Mouse (Mus musculus) heart, embryonic 10.5 days (tissue): ENCODE measurements around the gene Recql5. TPM values are rescaled to one million over a fixed set of nuclear protein-coding genes. Genes with fewer than 3 reads are reported as not detected.

ENCODE experiments used
- DNase-seq: peaks from one replicate; pipeline ENCODE4 v3.0.0-alpha.2; 2017; ENCODE audit warnings: low spot score
- H3K27ac ChIP-seq: fragments of 300-500 bp; sonication (generic); 2 replicates; pipeline ENCODE4 v1.5.1; 2016; ENCODE audit warnings: mild to moderate bottlenecking
- H3K27me3 ChIP-seq: fragments of 300-500 bp; sonication (generic); 2 replicates; pipeline ENCODE4 v1.6.1; 2016; ENCODE audit warnings: mild to moderate bottlenecking; ENCODE audit not compliant: poor library complexity, insufficient read depth, severe bottlenecking
- H3K36me3 ChIP-seq: fragments of 300-500 bp; sonication (generic); 2 replicates; pipeline ENCODE4 v1.6.1; 2016; ENCODE audit warnings: mild to moderate bottlenecking, moderate library complexity
- H3K4me1 ChIP-seq: fragments of 300-500 bp; sonication (generic); 2 replicates; pipeline ENCODE4 v1.6.1; 2016; ENCODE audit warnings: mild to moderate bottlenecking
- H3K4me3 ChIP-seq: fragments of 300-500 bp; sonication (generic); 2 replicates; pipeline ENCODE4 v1.5.1; 2016; ENCODE audit warnings: mild to moderate bottlenecking, moderate library complexity
- H3K9me3 ChIP-seq: fragments of 300-500 bp; sonication (generic); 2 replicates; pipeline ENCODE4 v1.6.1; 2016; ENCODE audit warnings: mild to moderate bottlenecking, moderate library complexity
- WGBS: fragments of 180-500 bp; shearing (Covaris S2); methylation state at CpG from one replicate; pipeline ENCODE4 v1.1.7; 2016; 5-methylcytosine and 5-hydroxymethylcytosine counted together
- polyA plus RNA-seq: library from polyadenylated mRNA; unstranded; fragments of >200 nt; fragmentation: Nextera tagmentation; extraction: Ambion mirVana; gene quantifications from 2 replicates; pipeline ENCODE4 v1.2.1, GENCODE M21; 2016

The Recql5 gene
- polyA plus RNA-seq, 1 experiment from 2014 or later, result 22.3 TPM

DNA sequence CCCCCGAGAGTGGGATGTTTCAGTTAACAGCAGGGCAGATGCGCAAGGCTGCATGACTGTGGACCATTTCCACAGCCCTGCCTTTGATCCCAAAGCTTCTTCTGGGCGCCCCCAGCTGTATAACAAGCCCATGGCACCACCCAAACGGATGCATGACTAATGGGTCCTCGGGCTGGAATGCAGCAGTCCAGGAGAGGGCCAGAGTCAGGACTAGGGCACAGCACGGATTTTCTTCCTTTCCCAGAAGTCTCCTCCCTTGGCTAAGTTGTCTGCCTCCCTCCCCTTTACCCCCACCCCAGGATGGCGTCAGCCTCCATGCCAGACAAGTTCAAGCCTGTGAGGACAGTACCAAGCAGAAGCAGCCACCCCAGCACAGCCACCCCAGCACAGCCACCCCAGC, 24.7 kb upstream of the Recql5 start:
- Histone ChIP-seq H3K27me3 (no peaks in the 10 kb centered on the region), H3K9me3 (no peaks in the 10 kb centered on the region), H3K36me3 (peaks cover 89% of the 10 kb centered on the region), H3K4me1 (peaks cover 3% of the 10 kb centered on the region; the same call in 1 of the 2 replicates), H3K27ac (no peak overlapping the region), H3K4me3 (no peak overlapping the region)
- no peak for DNase-seq
- WGBS, result 79% methylated on average over 7 of the region's 7 CpGs

- WGBS, result 66% methylated on average over 4 of the region's 4 CpGs
- H3K4me1 ChIP-seq, result 0 out of 2 replicates have a peak, but pooled peaks cover 3% of the 10 kb centered on the region
- no peak overlapping the region for H3K27ac ChIP-seq
- H3K27me3 ChIP-seq, result no peaks in the 10 kb centered on the region
- DNase-seq, result no peak
- no peak overlapping the region for H3K4me3 ChIP-seq
- peaks cover 89% of the 10 kb centered on the region for H3K36me3 ChIP-seq
- no peaks in the 10 kb centered on the region for H3K9me3 ChIP-seq
Measured at GRCm38 (mm10) chr11:115956453-115956852, 23.2 kb upstream of the Recql5 start.

DNA sequence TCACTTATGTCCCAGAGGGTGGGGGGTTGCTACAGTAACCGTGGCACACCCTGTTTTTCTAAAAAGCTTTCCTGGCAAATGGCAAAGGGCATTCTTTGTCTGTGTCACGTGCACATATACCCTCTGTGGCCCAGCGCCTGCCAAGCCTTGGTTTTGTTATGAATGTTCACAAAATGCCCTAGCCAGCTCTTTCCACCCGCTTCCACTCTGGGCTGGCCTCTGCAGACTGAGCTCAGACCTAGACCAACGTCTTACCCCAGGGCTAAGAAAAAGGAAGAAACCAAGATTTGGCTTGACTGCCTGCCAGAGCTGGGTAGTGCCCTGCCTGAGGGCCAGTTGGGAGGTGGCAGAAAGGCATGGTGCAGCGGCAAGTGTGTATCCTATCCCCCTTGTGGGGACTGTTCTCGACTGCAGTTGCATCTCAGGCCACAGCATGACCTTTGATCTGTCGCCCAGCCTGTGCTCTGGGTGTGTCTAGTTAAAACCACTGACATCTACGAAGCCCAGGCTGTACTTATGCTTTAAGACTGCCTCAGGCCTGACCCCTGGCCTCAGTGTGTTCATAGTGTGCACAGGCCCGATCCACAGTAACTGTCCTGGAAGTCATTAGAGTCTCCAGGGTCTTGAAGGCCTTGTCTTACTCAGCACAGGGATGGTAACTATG, 22.1 kb upstream of the Recql5 start:
- no peak overlapping the region for H3K4me3 ChIP-seq
- no peaks in the 10 kb centered on the region for H3K27me3 ChIP-seq
- no peaks in the 10 kb centered on the region for H3K9me3 ChIP-seq
- 76% methylated on average over 10 of the region's 10 CpGs for WGBS
- DNase-seq, result no peak
- H3K4me1 ChIP-seq, result 0 out of 2 replicates have a peak, but pooled peaks cover 3% of the 10 kb centered on the region
- peak overlapping the region; percentile 7; the same call in 1 of the 2 replicates for H3K27ac ChIP-seq
- H3K36me3 ChIP-seq, result peaks cover 89% of the 10 kb centered on the region

DNA sequence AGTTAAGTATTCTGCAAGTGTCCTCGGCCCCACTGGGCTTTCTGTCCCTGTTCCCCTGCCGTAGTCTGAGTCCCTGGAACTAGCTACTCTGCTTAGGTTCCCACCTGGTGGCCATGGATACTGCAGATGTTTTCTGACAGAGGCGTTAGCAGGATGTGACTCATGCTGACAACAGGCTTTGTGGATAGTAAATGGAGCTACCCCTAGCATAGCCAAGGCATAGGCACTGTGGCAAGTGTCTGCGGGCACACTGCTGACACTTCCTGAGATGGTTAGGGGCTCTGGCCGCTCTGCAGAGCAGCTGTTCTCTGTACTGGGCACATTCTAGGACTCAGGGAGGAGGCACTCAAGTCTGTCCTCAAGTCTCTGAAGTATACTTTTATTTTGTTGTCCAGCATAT, 21.4 kb upstream of the Recql5 start:
- no peak overlapping the region for H3K4me3 ChIP-seq
- no peak for DNase-seq
- no peaks in the 10 kb centered on the region for H3K27me3 ChIP-seq
- 0 out of 2 replicates have a peak, but pooled peaks cover 3% of the 10 kb centered on the region for H3K4me1 ChIP-seq
- WGBS, result 80% methylated on average over 5 of the region's 5 CpGs
- no peaks in the 10 kb centered on the region for H3K9me3 ChIP-seq
- H3K27ac ChIP-seq, result no peak overlapping the region
- H3K36me3 ChIP-seq, result peaks cover 88% of the 10 kb centered on the region

- Histone ChIP-seq H3K4me1 (no peaks in the 10 kb centered on the region), H3K27me3 (no peaks in the 10 kb centered on the region), H3K27ac (no peak overlapping the region), H3K9me3 (no peaks in the 10 kb centered on the region), H3K4me3 (no peak overlapping the region), H3K36me3 (peaks cover 98% of the 10 kb centered on the region)
- no peak for DNase-seq
- WGBS, result 94% methylated on average over 2 of the region's 2 CpGs
Measured at GRCm38 (mm10) chr11:115950719-115951118, 17.4 kb upstream of the Recql5 start.

DNA sequence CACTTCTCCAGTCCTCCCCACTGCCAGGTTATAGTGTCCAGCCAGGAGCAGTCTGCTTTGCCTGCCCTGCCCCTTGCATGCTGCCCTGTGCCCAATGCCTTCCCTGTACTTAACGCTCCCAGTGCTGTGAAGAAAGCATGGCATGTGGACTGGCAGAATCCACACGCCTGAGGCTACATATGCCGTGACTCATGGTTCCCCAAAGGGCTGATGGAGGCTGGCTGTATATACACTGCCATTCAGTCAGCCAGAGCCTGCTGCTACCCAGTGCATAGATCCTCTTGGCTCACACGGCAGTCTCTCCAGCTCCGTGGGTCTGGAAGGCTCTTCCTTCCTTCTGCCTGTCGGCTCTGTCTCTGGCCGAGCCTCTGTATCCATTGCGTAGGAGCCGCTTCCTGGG, 15.0 kb upstream of the Recql5 start:
- peaks cover 98% of the 10 kb centered on the region for H3K36me3 ChIP-seq

DNA sequence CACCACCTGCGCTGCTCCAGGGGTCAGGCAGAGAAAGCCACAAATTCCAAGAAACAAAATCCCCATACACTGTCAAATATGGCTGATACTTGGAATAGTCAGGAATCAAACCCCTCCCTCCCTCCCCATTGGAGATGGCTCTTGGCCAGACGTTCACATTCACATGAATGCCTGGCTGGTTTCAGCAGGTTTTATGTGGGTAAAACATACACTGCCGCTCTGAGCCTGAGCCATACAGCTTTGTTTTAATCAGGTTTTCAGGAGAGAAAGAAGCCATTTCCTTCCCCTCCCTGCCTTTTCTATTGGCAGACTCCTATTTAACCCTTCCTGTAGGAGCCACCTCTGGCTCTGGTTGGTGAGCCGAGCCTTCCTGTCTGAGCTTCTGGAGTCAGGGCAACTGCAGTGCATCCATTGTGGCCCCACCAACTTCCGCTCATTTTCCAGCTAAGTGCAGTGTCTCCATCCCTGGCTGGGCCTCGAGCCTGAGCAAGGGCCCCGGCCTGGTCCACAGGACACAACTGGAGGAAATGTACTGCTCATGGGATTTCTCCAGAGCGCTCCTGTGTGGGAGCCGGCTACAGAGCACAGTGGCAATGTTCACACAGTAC, 13.0 kb upstream of the Recql5 start:
- WGBS, result 88% methylated on average over 9 of the region's 9 CpGs
- Histone ChIP-seq H3K27me3 (no peaks in the 10 kb centered on the region), H3K4me3 (no peak overlapping the region), H3K4me1 (no peaks in the 10 kb centered on the region), H3K9me3 (no peaks in the 10 kb centered on the region), H3K36me3 (peaks cover 97% of the 10 kb centered on the region), H3K27ac (no peak overlapping the region)
- DNase-seq, result no peak

More for the DNA sequence above, 15.0 kb upstream of the Recql5 start:
- Histone ChIP-seq H3K27me3 (no peaks in the 10 kb centered on the region), H3K4me3 (no peak overlapping the region), H3K27ac (no peak overlapping the region), H3K9me3 (no peaks in the 10 kb centered on the region), H3K4me1 (no peaks in the 10 kb centered on the region)
- no peak for DNase-seq
- 90% methylated on average over 9 of the region's 9 CpGs for WGBS

DNA sequence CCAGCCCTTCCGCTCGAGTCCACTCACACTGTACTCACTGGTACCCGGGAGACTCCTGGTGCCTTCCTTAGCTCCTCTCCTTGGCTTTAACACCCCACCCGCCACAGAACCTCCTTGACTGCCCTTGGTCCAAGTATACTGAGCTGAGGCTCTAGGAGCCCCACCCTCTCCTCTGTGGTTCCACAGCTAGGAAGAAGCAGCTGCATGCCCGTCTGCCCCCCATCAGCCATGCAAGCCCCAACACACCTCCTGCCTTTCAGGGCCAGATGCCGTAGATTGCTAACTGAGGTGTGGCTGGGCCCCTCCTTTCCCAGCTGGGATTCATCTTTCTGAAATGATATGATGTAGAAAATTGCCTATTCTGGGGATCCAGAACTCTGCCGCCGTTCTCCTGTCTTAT, 12.0 kb upstream of the Recql5 start:
- H3K4me1 ChIP-seq, result no peaks in the 10 kb centered on the region
- peaks cover 97% of the 10 kb centered on the region for H3K36me3 ChIP-seq
- no peak overlapping the region for H3K4me3 ChIP-seq
- H3K27ac ChIP-seq, result no peak overlapping the region
- no peaks in the 10 kb centered on the region for H3K27me3 ChIP-seq
- no peak for DNase-seq
- 86% methylated on average over 8 of the region's 8 CpGs for WGBS
- no peaks in the 10 kb centered on the region for H3K9me3 ChIP-seq

DNA sequence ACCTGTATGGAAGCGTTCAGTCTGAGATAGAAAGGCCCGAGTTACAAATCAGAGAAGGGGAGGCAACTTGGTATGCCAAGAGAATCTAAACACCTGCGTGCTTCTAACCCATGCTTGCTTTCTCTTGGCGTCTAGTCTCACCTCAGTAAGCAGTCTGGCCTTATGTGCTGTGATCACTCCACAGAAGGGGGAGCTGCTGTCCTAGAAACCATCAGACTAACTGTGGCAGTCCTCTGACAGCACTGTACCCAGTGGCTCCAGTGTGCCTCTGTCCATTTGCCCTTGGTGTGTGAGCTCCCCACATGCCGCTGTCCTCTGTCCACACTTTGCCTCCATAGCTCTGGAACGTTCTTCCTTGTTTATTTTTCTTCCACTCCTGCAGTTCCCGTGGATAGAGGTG, 8.7 kb upstream of the Recql5 start:
- DNase-seq, result no peak
- Histone ChIP-seq H3K27me3 (no peaks in the 10 kb centered on the region), H3K9me3 (no peaks in the 10 kb centered on the region), H3K4me1 (no peaks in the 10 kb centered on the region), H3K4me3 (no peak overlapping the region), H3K36me3 (peaks cover 94% of the 10 kb centered on the region), H3K27ac (no peak overlapping the region)
- WGBS, result 84% methylated on average over 7 of the region's 7 CpGs

GRCm38 (mm10) chr11:115939690-115940329, 6.5 kb upstream of the Recql5 start:
- WGBS, result 37% methylated on average over 6 of the region's 6 CpGs
- no peak overlapping the region for H3K4me3 ChIP-seq
- DNase-seq, result no peak
- H3K4me1 ChIP-seq, result peaks cover 1% of the 10 kb centered on the region; the same call in 1 of the 2 replicates
- H3K27me3 ChIP-seq, result no peaks in the 10 kb centered on the region
- H3K36me3 ChIP-seq, result peaks cover 89% of the 10 kb centered on the region
- H3K9me3 ChIP-seq, result no peaks in the 10 kb centered on the region
- no peak overlapping the region for H3K27ac ChIP-seq

GRCm38 (mm10) chr11:115933747-115934110, 452 bp upstream of the Recql5 start:
- peaks cover 20% of the 10 kb centered on the region for H3K4me1 ChIP-seq
- peaks cover 41% of the 10 kb centered on the region for H3K36me3 ChIP-seq
- peak overlapping the region; percentile 88 for H3K27ac ChIP-seq
- no peak for DNase-seq
- H3K4me3 ChIP-seq, result peak overlapping the region; percentile 95
- under 1% methylated on average over 16 of the region's 16 CpGs for WGBS
- no peaks in the 10 kb centered on the region for H3K9me3 ChIP-seq
- no peaks in the 10 kb centered on the region for H3K27me3 ChIP-seq

DNA sequence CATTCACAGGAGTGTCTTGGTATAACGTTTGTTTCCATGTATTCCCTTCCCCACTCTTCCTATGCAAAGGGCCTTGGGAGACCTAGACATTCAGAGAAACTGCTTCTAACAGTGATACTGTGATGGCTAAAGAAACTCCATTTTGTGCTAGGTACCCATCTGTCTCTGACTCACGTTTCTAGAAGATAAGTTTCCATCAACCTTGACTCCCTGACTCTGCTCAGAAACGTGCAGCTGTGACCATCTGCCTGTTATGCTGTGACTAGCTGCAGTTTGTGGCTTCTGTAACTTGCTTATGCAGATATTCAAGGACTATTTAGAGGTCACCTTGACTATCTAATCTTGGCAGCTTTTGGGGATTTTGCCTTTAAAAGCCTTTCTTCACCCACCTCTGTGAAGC, 2.0 kb downstream of the Recql5 start:
- no peaks in the 10 kb centered on the region for H3K27me3 ChIP-seq
- 61% methylated on average over 3 of the region's 3 CpGs for WGBS

GRCm38 (mm10) chr11:115929818-115930217, 3.5 kb downstream of the Recql5 start:
- no peak for DNase-seq
- Histone ChIP-seq H3K27me3 (no peaks in the 10 kb centered on the region), H3K4me3 (no peak overlapping the region), H3K36me3 (peaks cover 33% of the 10 kb centered on the region), H3K4me1 (peaks cover 19% of the 10 kb centered on the region), H3K27ac (no peak overlapping the region), H3K9me3 (no peaks in the 10 kb centered on the region)
- WGBS, result 75% methylated on average over 3 of the region's 3 CpGs

More for the DNA sequence above, 2.0 kb downstream of the Recql5 start:
- peaks cover 37% of the 10 kb centered on the region for H3K36me3 ChIP-seq
- no peaks in the 10 kb centered on the region for H3K9me3 ChIP-seq
- H3K4me3 ChIP-seq, result no peak overlapping the region
- no peak for DNase-seq
- H3K27ac ChIP-seq, result no peak overlapping the region
- H3K4me1 ChIP-seq, result peaks cover 20% of the 10 kb centered on the region
